Mouse (Mus musculus): ENCODE data around the gene Six3.

GRCm38 (mm10) chr17:85622493-85623157 lies 9.2 kb downstream of the Six3 start:
- TF ChIP-seq CTCF (IDR thresholded peaks at IDR 0.05; ENCODE audit: borderline replicate concordance, insufficient read depth, low read length): no peak
- TF ChIP-seq POLR2A (IDR thresholded peaks at IDR 0.05; ENCODE audit: low read depth, low read length): no peak
